Mouse (Mus musculus) bone marrow, adult 2 months (tissue): ENCODE data around the gene Ephb1.

ENCODE experiments used
- CTCF ChIP-seq: fragments of 200-500 bp; IDR thresholded peaks from 2 replicates; pipeline ENCODE4 v1.5.1; 2011; ENCODE audit warnings: low read length, control low read depth; ENCODE audit not compliant: control insufficient read depth, insufficient read depth
- POLR2A ChIP-seq: fragments of 200-500 bp; IDR thresholded peaks from 2 replicates; pipeline ENCODE4 v1.6.1; 2011; ENCODE audit warnings: low read depth, mild to moderate bottlenecking, control low read depth, low read length, borderline replicate concordance; ENCODE audit not compliant: control insufficient read depth

GRCm38 (mm10) chr9:101908849-101909248 is 445.6 kb downstream of the Ephb1 start:
- TF ChIP-seq CTCF: no peak
- TF ChIP-seq POLR2A: no peak
